Mouse (Mus musculus) retina, adult 2 months (tissue): ENCODE results near the gene Trem3.

Experiments
- DNase-seq: peaks from one replicate; pipeline ENCODE4 v3.0.0-alpha.2; 2012; ENCODE audit warnings: low read depth, low spot score

The Trem3 gene

DNA sequence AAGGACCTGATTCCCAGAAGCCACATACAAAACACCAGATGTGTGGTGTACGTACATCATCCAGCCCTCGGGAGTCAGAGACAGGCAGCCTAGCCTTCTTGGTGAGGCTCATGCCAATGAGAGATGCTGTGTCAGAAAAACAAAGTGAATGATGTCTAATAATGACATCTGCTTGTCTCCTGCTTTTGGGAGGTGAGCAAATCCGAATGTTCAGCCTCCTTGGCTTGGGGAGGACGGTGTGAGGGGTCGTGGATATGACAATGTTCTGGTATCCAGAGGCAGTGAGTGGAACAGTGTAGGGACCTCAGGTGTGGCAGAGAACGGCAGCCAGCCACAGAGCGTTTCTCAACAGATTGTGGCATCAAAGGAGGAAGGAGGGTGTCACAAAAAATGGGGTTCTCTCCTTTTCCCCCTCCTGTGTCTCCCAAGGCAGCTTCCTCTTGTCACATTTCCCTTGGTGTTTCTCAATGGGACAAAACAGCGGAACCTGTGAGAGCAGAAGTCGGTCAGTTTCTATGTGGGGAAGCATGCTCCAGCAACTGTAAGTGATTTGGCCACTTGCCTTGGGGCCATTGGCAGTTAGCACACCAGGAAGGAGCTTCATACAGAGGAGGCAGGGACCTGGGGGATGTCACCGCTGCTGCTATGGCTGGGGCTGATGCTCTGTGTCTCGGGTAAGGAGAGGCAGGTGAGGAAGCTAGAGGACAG lies at the start of gene Trem3:
TSS of gene Trem3 (plus strand) at position 557 of the 708 bp plus-strand sequence.
- DNase-seq: no peak

DNA sequence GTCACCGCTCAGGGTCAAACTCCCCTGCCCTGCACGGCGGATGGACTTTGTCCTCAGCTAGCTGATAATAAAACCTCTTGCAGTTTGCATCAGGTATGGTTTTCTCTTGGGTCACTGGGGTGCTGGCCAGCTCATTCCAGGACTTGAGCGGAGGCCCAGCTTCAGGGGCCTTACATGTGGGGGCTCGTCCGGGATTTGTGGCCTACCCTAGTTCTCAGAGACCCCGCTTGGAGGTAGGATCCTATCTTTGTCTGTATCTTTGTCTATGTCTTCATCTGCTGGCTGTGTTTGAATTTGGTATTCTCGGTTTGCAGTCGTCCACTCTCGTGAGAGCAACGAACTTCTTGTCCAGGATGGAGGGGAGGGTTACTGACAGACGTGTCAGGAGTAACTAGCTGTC lies 44.5 kb upstream of the Trem3 start:
- no peak for DNase-seq

DNA sequence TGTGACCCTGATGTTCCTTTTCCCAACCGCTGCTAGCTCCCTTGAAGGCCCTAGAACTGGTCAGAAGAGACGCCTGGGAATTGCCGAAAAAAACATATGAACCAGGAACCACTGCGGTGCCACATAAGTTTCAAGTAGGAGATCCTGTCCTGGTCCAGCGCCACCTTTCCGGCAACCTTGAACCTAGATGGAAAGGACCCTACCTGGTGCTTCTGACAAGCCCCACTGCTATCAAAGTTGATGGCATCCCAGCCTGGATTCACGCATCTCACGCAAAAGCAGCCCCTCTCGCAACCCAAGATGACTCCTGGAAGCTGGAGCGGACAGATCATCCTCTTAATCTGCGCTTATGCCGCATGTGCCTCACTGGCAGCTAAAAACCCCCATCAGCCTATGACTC lies 35.0 kb upstream of the Trem3 start:
- no peak for DNase-seq

DNA sequence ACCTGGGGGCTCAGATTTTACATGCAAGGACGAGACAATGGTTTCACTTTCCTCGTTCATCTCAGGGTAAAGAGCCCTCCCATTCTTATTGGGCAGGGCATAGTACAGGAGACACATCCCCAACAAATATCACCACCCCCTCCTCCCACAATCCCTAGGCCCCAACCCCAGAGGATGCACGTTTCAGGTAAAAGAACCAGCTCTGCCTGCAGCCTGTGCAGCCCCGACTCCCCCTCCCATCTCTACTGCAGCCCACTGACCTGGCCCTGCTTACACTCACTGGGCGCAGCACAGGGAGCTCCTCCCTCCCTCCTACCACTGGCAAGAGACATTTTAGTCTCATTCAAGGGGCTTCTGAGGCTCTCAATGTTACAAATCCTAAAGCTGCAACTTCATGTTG lies 34.1 kb upstream of the Trem3 start:
- no peak for DNase-seq

DNA sequence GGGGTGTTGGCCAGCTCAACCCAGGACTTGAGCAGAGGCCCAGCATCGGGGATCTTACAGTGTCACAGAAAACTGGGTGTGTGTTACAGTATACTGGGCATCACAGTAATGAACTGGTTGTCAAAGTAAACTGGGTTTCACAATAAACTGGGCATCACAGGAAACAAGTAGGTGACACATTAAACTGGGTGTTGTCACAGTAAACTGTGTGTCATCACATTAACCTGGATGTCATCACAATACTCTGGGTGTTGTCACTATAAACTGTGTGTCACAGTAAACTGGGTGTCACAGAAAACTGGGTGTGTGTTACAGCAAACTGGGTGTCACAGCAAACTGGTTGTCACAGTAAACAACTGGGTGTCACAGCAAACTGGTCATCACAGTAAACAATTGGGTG lies 32.1 kb upstream of the Trem3 start:
- DNase-seq: no peak

DNA sequence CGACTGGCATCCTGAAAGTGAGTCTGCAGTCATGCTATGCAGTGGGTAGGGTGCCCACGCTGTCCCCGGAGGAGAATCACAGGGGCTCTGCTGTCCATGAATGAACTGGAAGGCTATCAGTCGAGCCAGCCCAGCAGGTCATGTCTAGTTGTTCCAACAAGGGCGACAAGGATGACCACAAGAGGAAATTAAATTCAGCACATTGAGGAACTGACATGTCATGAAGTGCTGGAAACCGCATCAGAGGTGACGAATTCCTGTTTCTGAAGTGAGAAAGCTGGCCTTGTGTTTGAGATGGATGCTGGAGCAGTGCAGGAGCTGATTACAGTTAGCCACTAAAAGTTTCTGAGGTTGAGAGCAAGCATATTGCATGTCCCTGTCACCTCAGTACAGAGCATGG lies 16.9 kb upstream of the Trem3 start:
- no peak for DNase-seq

DNA sequence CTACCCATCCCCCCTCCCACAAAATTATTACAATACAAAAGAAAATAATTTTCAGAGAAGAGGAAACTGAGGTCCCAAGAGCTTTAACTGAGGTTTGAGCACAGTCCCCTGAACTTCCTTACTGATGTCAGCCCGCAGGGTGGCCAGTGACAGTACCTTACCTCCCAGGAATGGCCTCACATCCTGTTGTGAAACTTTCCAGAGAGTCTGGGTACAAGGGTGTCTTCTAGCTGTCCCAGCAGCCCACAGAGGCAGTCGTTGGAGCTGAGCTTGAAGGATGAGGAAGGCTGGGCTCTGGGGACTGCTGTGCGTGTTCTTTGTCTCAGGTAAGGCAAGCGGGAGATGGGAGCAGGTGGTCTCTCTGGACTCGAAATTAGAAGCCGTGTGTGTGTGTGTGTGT lies 15.1 kb upstream of the Trem3 start, which contains the start of gene Trem1:
TSS of gene Trem1 (plus strand) at position 251 of the 400 bp plus-strand sequence.
- no peak for DNase-seq

DNA sequence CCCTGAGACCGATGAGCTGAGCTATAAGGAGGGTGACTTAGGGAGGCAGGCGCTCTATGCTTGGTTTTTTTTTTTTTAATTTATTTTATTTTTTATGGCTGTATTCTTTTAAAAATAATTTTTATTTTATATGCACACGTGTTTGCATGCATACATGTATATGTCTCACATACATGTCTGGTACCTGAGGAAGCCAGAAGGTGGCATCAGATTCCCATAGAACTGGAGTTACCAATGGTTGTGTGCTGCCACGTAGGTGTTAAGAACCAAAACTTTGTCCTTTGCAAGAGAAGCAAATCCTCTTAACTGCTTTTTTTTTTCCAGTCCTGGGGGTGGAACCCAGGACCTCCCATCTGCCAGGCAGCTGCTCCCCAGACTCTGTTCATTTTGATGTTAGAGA lies 13.8 kb upstream of the Trem3 start:
- no peak for DNase-seq

DNA sequence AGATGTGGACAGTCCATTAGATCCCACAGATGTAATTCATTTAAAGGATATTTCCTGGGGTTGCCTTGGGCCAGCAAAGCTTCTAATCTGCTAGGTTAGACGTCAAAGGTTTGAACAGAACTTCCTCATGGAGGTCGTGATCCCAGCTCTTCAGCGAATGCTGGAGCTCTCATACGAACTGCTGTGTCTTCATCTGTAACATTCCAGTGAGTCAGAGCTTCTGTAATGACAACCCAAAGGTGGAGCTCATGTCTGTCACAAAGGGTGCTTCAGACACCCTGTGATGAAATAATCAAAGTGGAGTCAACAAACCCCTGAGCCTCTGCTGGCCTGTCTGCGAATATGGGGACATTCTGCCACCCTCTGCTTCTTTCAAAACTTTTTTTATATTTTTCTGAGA lies 13.0 kb upstream of the Trem3 start:
- no peak for DNase-seq

DNA sequence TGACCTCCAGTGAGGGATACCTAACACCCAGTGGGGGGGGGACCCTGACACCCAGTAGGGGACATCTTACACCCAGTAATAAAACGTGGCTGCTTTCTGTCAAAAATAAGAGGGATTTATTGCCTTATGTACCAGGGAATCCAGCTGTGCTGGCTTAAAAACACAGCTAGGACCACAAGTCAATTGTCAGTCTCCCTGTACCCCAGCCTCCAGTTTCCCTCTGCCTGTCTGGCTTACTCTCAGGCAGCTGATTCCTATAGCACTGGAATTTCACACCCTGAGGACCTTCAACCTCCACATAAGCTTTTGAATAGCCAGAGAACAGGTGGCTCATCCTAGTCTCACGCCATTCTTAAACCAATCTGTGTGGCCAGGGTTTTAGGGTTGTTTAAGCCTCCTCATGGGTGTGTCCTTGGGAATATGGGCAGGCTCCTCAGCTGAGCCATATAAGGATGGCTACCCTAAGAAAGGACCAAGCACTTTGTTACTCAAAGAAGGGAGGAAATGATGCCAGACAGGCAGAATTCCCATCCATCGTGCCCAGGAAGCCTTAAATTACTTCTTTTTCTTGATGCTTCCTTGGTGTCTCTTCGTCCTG lies 11.7 kb upstream of the Trem3 start:
- no peak for DNase-seq

DNA sequence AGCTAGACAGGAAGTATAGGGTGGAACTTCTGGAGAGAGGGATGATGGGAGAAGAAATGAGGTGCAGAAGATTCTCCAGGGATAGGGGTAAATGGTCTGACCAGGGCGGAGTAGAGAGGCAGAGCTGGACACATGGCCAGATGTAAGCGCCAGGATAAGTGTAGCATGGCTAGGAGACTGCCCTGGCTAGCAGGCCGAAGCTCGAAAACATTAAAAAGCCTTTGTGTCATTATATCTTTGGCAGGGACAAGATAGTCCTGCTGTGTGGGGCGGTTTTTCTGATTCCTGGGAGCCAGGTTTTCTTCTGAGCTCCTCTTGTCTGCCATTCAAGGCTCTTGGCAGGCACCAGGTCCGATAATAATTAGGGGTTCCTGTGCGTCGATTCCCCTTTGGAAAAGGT lies 10.0 kb upstream of the Trem3 start:
- no peak for DNase-seq

DNA sequence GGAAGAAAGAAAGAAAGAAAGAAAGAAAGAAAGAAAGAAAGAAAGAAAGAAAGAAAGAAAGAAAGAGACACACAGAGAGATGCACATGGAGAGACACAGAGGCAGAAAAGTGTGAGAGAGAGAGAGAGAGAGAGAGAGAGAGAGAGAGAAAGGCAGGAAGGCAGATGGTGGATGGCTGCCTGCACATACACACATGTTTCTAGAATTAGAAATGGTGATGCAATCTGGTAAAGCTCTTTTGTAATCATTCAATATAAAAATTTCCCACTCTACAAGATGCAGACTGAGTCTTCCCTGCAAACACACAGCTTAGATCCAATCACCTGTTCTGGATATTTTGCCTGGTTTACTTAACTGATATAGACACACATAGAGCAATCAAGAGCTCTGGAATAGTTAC lies 1.5 kb downstream of the Trem3 start:
- DNase-seq: no peak

DNA sequence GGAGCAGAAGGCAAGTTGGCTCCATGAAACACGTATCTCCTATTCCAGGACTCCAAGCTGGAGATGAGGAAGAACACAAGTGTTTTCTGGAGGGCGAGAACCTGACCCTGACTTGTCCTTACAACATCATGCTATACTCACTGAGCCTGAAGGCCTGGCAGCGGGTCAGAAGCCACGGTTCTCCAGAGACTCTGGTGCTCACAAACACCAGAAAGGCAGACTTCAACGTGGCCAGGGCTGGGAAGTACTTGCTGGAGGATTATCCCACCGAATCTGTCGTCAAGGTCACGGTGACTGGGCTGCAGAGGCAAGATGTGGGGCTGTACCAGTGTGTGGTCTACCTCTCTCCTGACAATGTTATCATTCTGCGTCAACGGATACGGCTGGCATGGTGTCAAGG lies 1.9 kb downstream of the Trem3 start:
- DNase-seq: no peak

DNA sequence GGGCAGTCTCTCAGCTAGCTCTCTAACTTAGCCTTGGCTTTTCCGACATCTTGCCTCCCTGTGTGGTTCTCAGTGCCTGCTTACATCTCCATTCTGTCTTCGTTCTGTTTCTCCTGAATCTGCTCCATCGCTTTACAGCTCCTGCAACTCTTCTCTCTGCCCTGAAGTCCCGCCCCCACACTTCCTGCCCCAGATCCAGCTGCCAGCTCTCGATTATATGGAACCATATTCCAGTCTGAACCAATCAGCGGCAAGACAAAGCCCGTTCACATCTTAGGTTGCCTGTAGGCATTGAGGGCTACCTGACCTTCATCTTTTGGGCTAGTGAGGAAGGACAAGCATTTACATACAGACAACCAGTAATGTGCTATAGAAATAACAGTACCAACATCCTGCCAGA lies 3.1 kb downstream of the Trem3 start:
- DNase-seq: no peak

DNA sequence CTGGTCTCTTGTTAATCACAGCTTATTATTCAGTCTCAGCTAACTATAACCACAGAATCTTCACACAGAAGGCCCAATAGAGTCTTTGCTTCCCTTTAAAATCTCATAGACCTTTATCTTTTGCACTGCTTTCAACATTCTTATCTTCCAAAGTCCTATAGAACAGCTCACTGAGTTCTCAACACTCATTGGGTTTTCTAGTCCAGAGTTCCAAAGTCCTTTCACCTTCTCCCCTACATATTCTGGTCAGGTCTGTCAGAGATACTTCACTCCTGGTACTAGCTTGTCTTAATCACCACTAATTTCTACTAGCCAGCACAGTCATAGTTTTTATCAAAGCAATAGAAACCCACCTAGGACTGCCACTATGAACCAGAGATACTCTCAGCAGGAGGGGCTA lies 9.0 kb downstream of the Trem3 start:
- DNase-seq: no peak

DNA sequence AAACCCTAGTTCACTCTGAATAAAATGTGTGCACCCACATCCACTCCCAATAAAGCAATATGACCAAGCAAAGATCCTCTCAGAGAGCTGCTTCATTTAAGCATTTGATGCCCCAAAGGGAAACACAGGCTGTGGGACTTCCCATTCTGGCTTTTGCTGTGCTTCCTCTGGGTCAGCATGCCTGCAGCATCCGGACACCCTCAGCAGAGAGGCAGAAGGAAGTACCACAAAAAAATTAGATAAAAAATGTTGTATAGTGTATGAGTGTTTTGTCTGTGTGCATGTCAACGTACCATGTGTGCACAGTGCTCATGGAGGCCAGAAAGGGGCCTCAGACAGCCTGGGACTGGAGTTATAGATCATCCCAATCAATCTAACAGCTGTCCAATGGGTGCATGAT lies 14.3 kb downstream of the Trem3 start:
- DNase-seq: no peak

DNA sequence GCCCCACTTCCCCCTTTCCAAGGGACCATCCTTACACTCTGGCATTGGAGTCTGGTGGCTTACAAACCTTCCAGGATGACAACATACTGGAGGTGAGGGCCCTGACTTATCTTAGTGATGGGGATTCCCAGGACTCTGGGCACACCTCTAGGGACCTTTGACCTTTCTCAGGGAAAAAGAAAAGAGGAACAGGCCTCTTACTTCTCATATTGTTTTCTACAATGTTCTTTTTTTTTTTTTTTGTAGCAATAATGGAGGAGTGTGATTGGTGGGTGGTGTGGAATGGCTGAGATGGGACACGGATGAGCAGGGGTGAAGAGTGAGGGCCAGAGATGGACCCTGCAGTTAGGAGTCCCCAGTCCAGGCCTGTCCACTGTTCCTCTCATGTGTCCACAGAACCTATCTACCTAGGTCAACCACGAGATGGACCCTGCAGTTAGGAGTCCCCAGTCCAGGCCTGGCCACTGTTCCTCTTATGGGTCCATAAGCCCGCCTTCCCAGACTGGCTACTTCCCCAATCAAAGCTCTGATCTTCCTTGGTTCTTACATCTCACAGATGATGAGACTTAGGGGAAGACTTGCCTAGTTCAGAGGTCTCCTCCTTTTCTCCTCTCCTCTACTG lies 16.3 kb downstream of the Trem3 start, which contains the start of gene Treml4:
TSS of gene Treml4 (plus strand) at position 555 of the 622 bp plus-strand sequence.
- DNase-seq: no peak

DNA sequence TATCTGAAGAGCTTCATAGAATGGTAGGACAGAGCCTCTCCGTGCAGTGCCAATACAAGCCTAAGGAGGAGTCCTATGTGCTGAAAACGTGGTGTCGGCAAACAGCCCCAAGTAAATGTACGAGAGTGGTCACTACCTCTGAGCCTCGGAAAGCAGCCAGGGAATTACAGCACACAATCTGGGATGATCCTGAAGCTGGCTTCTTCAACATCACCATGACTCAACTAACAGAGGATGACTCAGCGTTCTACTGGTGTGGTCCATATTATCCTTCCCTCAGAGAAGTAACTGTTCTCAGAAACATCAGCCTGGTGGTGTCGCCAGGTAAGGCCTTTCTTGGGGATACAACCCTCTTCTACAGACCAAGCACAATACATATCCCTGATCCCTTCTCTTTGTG lies 17.1 kb downstream of the Trem3 start:
- no peak for DNase-seq

DNA sequence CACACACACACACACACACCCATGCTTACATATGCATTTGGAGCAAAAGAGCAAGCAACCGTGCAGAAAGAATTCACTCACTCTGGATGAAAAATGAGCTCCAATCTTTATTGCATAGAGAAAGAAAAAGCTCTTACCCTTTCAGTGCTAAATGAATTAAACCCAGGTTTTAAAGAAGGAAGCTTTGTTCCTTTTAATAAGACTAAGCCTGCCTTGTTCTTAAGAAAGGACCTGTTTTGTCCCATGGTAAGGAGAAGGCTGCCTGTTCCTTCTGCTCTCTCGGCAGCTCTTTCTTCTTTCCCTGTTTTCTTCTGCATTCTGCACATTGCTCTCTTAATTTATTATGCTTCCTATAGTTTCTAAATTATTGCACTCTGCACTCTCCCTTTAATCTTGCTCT lies 18.6 kb downstream of the Trem3 start:
- DNase-seq: no peak

DNA sequence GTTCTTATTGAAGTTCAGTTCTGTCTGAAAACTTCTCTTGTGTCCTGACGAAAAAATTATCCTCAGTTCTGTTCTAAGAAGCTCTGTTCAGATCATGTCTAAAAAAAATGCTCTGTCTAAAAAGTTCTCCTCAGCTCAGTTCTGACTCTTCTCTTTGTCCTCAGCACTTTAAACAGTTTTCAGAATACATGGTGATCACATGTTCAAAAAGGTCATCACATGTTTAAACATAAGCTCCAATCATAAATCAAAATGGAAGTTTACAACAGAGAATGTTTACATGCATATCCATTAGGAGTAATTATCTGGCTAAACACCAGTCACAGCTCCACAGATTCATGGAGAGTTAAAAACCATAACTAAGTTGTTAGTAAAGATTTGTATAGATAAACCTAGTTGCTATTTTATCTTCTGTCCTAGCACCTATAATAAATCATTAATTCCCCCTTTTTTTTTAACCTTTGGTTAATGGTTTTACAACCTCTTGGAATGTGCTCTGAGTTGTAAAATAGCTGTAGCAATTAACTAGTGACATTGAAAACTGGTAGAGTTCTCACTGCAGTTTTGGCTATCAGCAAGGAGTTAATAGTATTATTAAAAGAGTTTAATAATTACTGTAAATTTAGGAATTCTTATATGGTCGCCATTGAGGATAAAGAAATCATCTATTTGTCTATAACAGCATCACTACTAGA lies 19.2 kb downstream of the Trem3 start:
- DNase-seq: no peak

DNA sequence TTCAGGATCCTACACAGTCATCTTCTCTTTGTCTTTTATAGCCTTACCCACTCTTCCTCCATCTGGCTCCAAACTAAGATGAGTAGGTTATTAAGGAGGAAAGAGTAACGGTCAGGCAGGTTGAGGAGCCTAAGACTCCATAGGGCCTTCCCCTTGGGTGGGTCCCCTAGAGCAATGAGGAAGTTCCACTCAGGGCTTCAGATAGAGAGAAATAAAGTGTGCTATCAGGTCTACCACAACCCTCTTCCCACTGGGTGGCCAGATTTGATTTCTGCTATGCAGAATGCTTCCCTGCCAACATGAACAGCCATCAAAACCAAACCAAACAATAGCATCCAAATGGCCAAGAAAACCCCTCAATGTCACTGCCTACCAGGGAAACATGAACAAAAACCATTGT lies 20.0 kb downstream of the Trem3 start:
- DNase-seq: no peak

DNA sequence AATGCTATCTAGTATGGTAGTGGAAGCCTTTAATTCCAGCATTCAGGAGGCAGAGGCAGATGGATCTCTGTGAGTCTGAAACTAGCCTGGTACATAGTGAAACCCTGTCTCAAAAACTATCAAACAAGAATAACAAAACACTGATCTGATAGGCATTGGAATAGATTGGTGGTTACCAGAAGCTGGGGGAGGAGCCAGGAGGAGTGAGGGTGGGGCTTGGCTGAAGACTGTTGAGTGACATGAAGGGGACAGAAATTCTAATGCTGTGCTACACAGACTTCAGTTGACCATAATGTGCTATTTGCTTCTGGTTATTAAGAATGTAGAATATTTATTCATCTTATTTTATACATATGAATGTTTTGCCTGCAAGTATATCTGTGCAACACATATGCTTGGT lies 20.7 kb downstream of the Trem3 start:
- no peak for DNase-seq

DNA sequence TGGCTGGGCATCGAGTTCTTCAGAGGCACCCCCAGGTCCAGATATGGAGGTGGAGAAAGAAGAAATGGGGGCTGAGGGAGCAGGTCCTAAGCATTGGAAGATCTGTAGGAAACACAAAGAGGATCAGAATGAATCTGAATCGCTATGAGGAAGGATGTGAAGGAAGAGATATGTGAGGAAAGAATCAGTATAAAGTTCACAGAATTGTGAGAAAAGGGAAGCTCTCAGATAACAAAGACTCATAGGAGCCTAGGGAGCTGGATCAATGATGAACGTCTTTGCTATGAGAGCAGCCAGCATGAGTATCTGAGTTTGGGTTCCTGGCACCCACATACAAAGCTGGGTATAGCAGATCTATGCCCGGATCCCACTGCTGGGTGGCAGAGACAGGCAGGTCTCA lies 22.3 kb downstream of the Trem3 start:
- DNase-seq: no peak
